Mouse (Mus musculus): ENCODE results near the gene Htr5b.

- TF ChIP-seq GATA1 (IDR thresholded peaks at IDR 0.05; ENCODE audit: borderline replicate concordance, low read length), result no peak
- no peak for TF ChIP-seq CTCF (IDR thresholded peaks at IDR 0.05; ENCODE audit: low read depth, low read length)
- no peak for TF ChIP-seq TAL1 (conservative IDR thresholded peaks at IDR 0.05; ENCODE audit: low read depth, low read length)
- TF ChIP-seq POLR2AphosphoS5 (IDR thresholded peaks at IDR 0.05; ENCODE audit: insufficient replicate concordance, low read depth, low read length), result 0 out of 2 replicates have a peak, but pooled peaks have one; percentile 28
- TF ChIP-seq GATA2 (IDR thresholded peaks at IDR 0.05; ENCODE audit: borderline replicate concordance, low read depth, low read length), result no peak
Measured at GRCm38 (mm10) chr1:121550801-121551456, 22.7 kb upstream of the Htr5b start.
